Mouse (Mus musculus): ENCODE results near the gene Cit. TPM values are rescaled to one million over a fixed set of nuclear protein-coding genes. Genes with fewer than 3 reads are reported as not detected.

The Cit gene
- polyA plus RNA-seq, 1 experiment from 2014 or later = 19.9 TPM

- Histone ChIP-seq H3K4me1 (replicated peaks) (no peaks in the 10 kb centered on the region), H3K4me2 (peak overlapping the region; percentile 40), H3K27me3 (peaks cover 4% of the 10 kb centered on the region; the same call in 1 of the 2 replicates), H3K9ac (no peak overlapping the region), H3K9me3 (replicated peaks) (no peaks in the 10 kb centered on the region), H3K4me3 (no peak overlapping the region), H3K36me3 (no peaks in the 10 kb centered on the region), H3K27ac (no peak overlapping the region)
- no peak for ATAC-seq (replicated peaks; ENCODE audit: insufficient number of reproducible peaks, insufficient read depth, low FRiP score, low read depth)
- WGBS = 30% methylated on average over 11 of the region's 11 CpGs
Measured at GRCm38 (mm10) chr5:116039706-116040105, 194.6 kb downstream of the Cit start.

- H3K27ac ChIP-seq = no peak overlapping the region
- H3K9me3 ChIP-seq (replicated peaks) = no peaks in the 10 kb centered on the region
- H3K9ac ChIP-seq = no peak overlapping the region
- no peaks in the 10 kb centered on the region for H3K4me1 ChIP-seq (replicated peaks)
- H3K27me3 ChIP-seq = peaks cover 4% of the 10 kb centered on the region; the same call in 1 of the 2 replicates
- no peak overlapping the region for H3K4me3 ChIP-seq
- no peak for ATAC-seq (replicated peaks; ENCODE audit: insufficient number of reproducible peaks, insufficient read depth, low FRiP score, low read depth)
- no peaks in the 10 kb centered on the region for H3K36me3 ChIP-seq
- no peak overlapping the region for H3K4me2 ChIP-seq
- 54% methylated on average over 7 of the region's 7 CpGs for WGBS
Measured at GRCm38 (mm10) chr5:116042241-116042640, 197.2 kb downstream of the Cit start.

GRCm38 (mm10) chr5:116045581-116045980 lies 200.5 kb downstream of the Cit start:
- WGBS = 82% methylated on average over 8 of the region's 8 CpGs

GRCm38 (mm10) chr5:116046246-116046645 lies 201.2 kb downstream of the Cit start:
- H3K27ac ChIP-seq = no peak overlapping the region
- H3K9me3 ChIP-seq (replicated peaks) = no peaks in the 10 kb centered on the region
- no peak for ATAC-seq (replicated peaks; ENCODE audit: insufficient number of reproducible peaks, insufficient read depth, low FRiP score, low read depth)
- 72% methylated on average over 4 of the region's 4 CpGs for WGBS
- H3K4me3 ChIP-seq = no peak overlapping the region
- no peak overlapping the region for H3K4me2 ChIP-seq
- no peaks in the 10 kb centered on the region for H3K27me3 ChIP-seq
- H3K36me3 ChIP-seq = no peaks in the 10 kb centered on the region
- no peak overlapping the region for H3K9ac ChIP-seq
- H3K4me1 ChIP-seq (replicated peaks) = no peaks in the 10 kb centered on the region

More at GRCm38 (mm10) chr5:116045581-116045980, 200.5 kb downstream of the Cit start:
- H3K9me3 ChIP-seq (replicated peaks) = no peaks in the 10 kb centered on the region
- no peak overlapping the region for H3K9ac ChIP-seq
- no peaks in the 10 kb centered on the region for H3K36me3 ChIP-seq
- H3K27ac ChIP-seq = no peak overlapping the region
- no peak overlapping the region for H3K4me3 ChIP-seq
- H3K4me1 ChIP-seq (replicated peaks) = no peaks in the 10 kb centered on the region
- H3K4me2 ChIP-seq = no peak overlapping the region
- H3K27me3 ChIP-seq = peaks cover 3% of the 10 kb centered on the region; the same call in 1 of the 2 replicates
- ATAC-seq (replicated peaks; ENCODE audit: insufficient number of reproducible peaks, insufficient read depth, low FRiP score, low read depth) = no peak

- ATAC-seq (replicated peaks; ENCODE audit: insufficient number of reproducible peaks, insufficient read depth, low FRiP score, low read depth) = no peak
- WGBS = 71% methylated on average over 3 of the region's 3 CpGs
Measured at GRCm38 (mm10) chr5:116048321-116048720, 203.2 kb downstream of the Cit start.

GRCm38 (mm10) chr5:116049821-116050220 lies 204.7 kb downstream of the Cit start:
- Histone ChIP-seq H3K36me3 (no peaks in the 10 kb centered on the region), H3K4me1 (replicated peaks) (no peaks in the 10 kb centered on the region), H3K27ac (no peak overlapping the region), H3K4me2 (no peak overlapping the region), H3K4me3 (no peak overlapping the region), H3K27me3 (no peaks in the 10 kb centered on the region), H3K9me3 (replicated peaks) (no peaks in the 10 kb centered on the region), H3K9ac (no peak overlapping the region)
- WGBS = 61% methylated on average over 4 of the region's 4 CpGs
- no peak for ATAC-seq (replicated peaks; ENCODE audit: insufficient number of reproducible peaks, insufficient read depth, low FRiP score, low read depth)

More at GRCm38 (mm10) chr5:116048321-116048720, 203.2 kb downstream of the Cit start:
- Histone ChIP-seq H3K36me3 (no peaks in the 10 kb centered on the region), H3K27ac (no peak overlapping the region), H3K4me1 (replicated peaks) (no peaks in the 10 kb centered on the region), H3K4me2 (no peak overlapping the region), H3K9me3 (replicated peaks) (no peaks in the 10 kb centered on the region), H3K27me3 (no peaks in the 10 kb centered on the region), H3K9ac (no peak overlapping the region), H3K4me3 (no peak overlapping the region)

- H3K4me1 ChIP-seq (replicated peaks) = no peaks in the 10 kb centered on the region
- 83% methylated on average over 5 of the region's 5 CpGs for WGBS
- H3K36me3 ChIP-seq = no peaks in the 10 kb centered on the region
- H3K27ac ChIP-seq = no peak overlapping the region
- H3K9me3 ChIP-seq (replicated peaks) = no peaks in the 10 kb centered on the region
- no peak overlapping the region for H3K4me3 ChIP-seq
- no peak overlapping the region for H3K9ac ChIP-seq
- ATAC-seq (replicated peaks; ENCODE audit: insufficient number of reproducible peaks, insufficient read depth, low FRiP score, low read depth) = no peak
- H3K27me3 ChIP-seq = no peaks in the 10 kb centered on the region
- H3K4me2 ChIP-seq = no peak overlapping the region
Measured at GRCm38 (mm10) chr5:116052171-116052570, 207.1 kb downstream of the Cit start.

- no peak overlapping the region for H3K4me3 ChIP-seq
- no peaks in the 10 kb centered on the region for H3K36me3 ChIP-seq
- 53% methylated on average over 6 of the region's 6 CpGs for WGBS
- H3K27ac ChIP-seq = no peak overlapping the region
- no peak overlapping the region for H3K9ac ChIP-seq
- no peaks in the 10 kb centered on the region for H3K9me3 ChIP-seq (replicated peaks)
- no peaks in the 10 kb centered on the region for H3K27me3 ChIP-seq
- no peaks in the 10 kb centered on the region for H3K4me1 ChIP-seq (replicated peaks)
- no peak for ATAC-seq (replicated peaks; ENCODE audit: insufficient number of reproducible peaks, insufficient read depth, low FRiP score, low read depth)
- H3K4me2 ChIP-seq = no peak overlapping the region
Measured at GRCm38 (mm10) chr5:116052826-116053225, 207.7 kb downstream of the Cit start.

Other genes starting within 250 kb of the Cit start
- gene Rab35, start 213.4 kb upstream of the Cit start, polyA plus RNA-seq (2015; fragmentation: Nextera tagmentation; extraction: Ambion mirVana) = 13.7 and 15.0 TPM in 2 replicates
- gene Bicdl1, start 113.7 kb upstream of the Cit start, polyA plus RNA-seq (2015; fragmentation: Nextera tagmentation; extraction: Ambion mirVana) = 6.6 and 10.1 TPM in 2 replicates
- gene Prkab1, start 179.2 kb downstream of the Cit start, polyA plus RNA-seq (2015; fragmentation: Nextera tagmentation; extraction: Ambion mirVana) = 33.3 and 44.9 TPM in 2 replicates
- gene Tmem233, start 238.0 kb downstream of the Cit start, polyA plus RNA-seq (2015; fragmentation: Nextera tagmentation; extraction: Ambion mirVana) = not detected in 2 replicates

Data from heart, embryonic 15.5 days (tissue).